Mouse (Mus musculus) stomach, embryonic 14.5 days (tissue): ENCODE measurements around the gene Tnfrsf21. TPM values are rescaled to one million over a fixed set of nuclear protein-coding genes. Genes with fewer than 3 reads are reported as not detected.

Source experiments
- ATAC-seq: fragments of 200-750 bp; cut with Nextera tagmentation; 2 replicates; pipeline ENCODE4 v1.8.0; 2017; ENCODE audit warnings: low read depth, moderate TSS enrichment; ENCODE audit not compliant: insufficient number of reproducible peaks, insufficient read depth, low FRiP score
- H3K27ac ChIP-seq: fragments of 300-500 bp; sonication (generic); 2 replicates; pipeline ENCODE4 v1.5.1; 2014; ENCODE audit warnings: mild to moderate bottlenecking, low read length, moderate library complexity, mixed read lengths
- H3K27me3 ChIP-seq: fragments of 300-500 bp; sonication (generic); 2 replicates; pipeline ENCODE4 v1.6.1; 2014; ENCODE audit warnings: low read length, control low read depth, mixed read lengths; ENCODE audit not compliant: control insufficient read depth, insufficient read depth
- H3K36me3 ChIP-seq: fragments of 300-500 bp; sonication (generic); 2 replicates; pipeline ENCODE4 v1.6.1; 2014; ENCODE audit warnings: mild to moderate bottlenecking, control low read depth, low read length, moderate library complexity, mixed read lengths; ENCODE audit not compliant: control insufficient read depth, insufficient read depth
- H3K4me1 ChIP-seq: fragments of 300-500 bp; sonication (generic); 2 replicates; pipeline ENCODE4 v1.6.1; 2014; ENCODE audit warnings: low read length, control low read depth, mixed read lengths; ENCODE audit not compliant: control insufficient read depth, insufficient read depth
- H3K4me2 ChIP-seq: fragments of 300-500 bp; sonication (generic); replicated peaks from 2 replicates; pipeline ENCODE4 v1.6.1; 2014; ENCODE audit warnings: low read depth, low read length, control low read depth
- H3K4me3 ChIP-seq: fragments of 300-500 bp; sonication (generic); 2 replicates; pipeline ENCODE4 v1.5.1; 2014; ENCODE audit warnings: low read depth, low read length, control low read depth
- H3K9ac ChIP-seq: fragments of 300-500 bp; sonication (generic); replicated peaks from 2 replicates; pipeline ENCODE4 v1.6.1; 2014; ENCODE audit warnings: low read depth, mild to moderate bottlenecking, control low read depth, low read length, moderate library complexity, mixed read lengths
- H3K9me3 ChIP-seq: fragments of 300-500 bp; sonication (generic); 2 replicates; pipeline ENCODE4 v1.6.1; 2016; ENCODE audit warnings: low read depth, low read length, control low read depth; ENCODE audit not compliant: control insufficient read depth
- WGBS: fragments of 180-500 bp; shearing (Covaris S2); extraction: QIAGEN DNeasy Blood & Tissue Kit; methylation state at CpG from one replicate; pipeline ENCODE4 v1.1.7; 2014; 5-methylcytosine and 5-hydroxymethylcytosine counted together
- polyA plus RNA-seq: library from polyadenylated mRNA; unstranded; fragments of >200 nt; fragmentation: Nextera tagmentation; extraction: Ambion mirVana; gene quantifications from 2 replicates; pipeline ENCODE4 v1.2.1, GENCODE M21; 2014

Gene Tnfrsf21
- polyA plus RNA-seq, 1 experiment from 2014 or later = 30.4 TPM

DNA sequence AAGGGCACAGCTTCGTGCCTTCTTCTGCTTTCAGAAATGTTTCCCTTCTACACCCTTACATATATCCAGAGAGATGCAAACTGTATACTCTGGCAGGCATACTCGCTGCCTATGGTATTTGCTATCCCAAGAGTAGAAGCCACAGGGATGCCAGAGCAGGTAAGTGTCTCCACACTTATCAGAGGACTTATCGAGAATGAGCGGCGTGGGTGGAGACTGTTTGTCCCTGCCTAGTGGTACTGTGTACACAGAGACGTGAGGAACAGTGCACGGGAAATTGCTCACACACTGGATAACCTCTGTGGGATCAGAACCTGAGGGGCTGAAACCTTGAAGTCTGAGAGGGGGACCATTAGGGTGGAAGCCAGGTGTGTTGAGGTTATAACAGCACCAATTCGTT lies 59.6 kb downstream of the Tnfrsf21 start:
- H3K4me3 ChIP-seq = no peak overlapping the region
- H3K27me3 ChIP-seq = no peaks in the 10 kb centered on the region
- peaks cover 10% of the 10 kb centered on the region; the same call in 1 of the 2 replicates for H3K4me1 ChIP-seq
- no peaks in the 10 kb centered on the region for H3K9me3 ChIP-seq
- H3K9ac ChIP-seq = no peak overlapping the region
- no peak overlapping the region for H3K4me2 ChIP-seq
- peak overlapping the region; percentile 39; the same call in 1 of the 2 replicates for H3K27ac ChIP-seq
- H3K36me3 ChIP-seq = no peaks in the 10 kb centered on the region
- ATAC-seq = peak; percentile 48; the same call in 1 of the 2 replicates
- 59% methylated on average over 8 of the region's 8 CpGs for WGBS

DNA sequence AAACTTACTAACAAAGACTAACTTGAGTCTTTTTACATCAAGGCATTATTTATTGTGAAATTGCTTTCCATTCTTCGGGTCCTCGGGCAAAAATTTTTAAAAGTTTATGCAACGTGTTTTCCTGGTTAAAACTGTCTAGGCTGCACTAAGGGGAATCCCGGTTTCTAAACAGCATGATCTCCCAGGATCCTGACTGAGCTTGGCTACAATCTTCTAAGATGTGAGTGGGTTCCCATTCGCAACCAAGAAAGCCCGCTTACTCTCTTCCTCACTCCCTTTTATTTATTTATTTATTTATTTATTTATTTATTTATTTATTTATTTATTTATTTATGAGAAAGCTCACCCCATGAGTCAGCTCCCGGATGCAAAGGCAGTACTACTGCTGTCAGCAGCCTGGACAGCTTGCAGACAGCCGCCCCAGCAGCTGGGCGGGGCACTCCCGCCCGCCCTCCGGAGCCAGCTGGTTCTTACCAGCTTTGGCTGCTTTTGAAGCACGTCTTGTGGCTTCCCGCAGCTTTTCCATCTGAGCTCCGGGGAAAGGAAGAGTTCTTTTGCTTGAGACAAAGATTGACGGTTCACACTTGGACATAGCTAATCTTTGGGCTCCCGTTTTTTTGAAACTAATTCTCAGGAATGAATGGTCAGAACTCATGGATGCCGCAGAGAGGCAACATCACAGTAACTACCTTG lies 60.6 kb downstream of the Tnfrsf21 start:
- Histone ChIP-seq H3K4me1 (peaks cover 8% of the 10 kb centered on the region; the same call in 1 of the 2 replicates), H3K9me3 (no peaks in the 10 kb centered on the region), H3K36me3 (no peaks in the 10 kb centered on the region), H3K27ac (no peak overlapping the region; the same call in 1 of the 2 replicates), H3K4me2 (peak overlapping the region; percentile 24; the same call in 1 of the 2 replicates), H3K9ac (no peak overlapping the region), H3K27me3 (no peaks in the 10 kb centered on the region), H3K4me3 (peak overlapping the region; percentile 7; the same call in 1 of the 2 replicates)
- WGBS = 24% methylated on average over 18 of the region's 18 CpGs
- ATAC-seq = peak; percentile 84

DNA sequence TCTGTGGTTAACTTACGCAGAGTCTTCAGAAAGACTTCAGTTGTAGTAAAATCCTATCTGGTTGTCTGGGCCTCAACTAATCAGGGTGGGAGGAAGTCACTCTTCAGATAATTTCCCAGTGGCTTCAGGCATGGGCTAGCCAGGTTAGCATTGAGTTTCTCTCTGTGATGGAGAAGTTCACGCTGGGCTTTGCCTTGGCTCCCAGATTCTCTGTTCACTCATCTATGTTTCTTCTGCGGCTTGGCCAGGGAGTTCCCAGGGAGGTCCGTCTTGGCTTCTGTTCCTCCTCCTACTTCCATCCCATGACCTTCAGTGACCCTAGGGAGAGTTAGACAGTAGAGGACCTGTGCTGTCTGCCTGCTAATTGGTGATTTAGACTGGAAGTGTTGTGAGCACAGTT lies 61.2 kb downstream of the Tnfrsf21 start:
- peak overlapping the region; percentile 7; the same call in 1 of the 2 replicates for H3K4me3 ChIP-seq
- WGBS = 39% methylated on average over 4 of the region's 4 CpGs
- H3K9ac ChIP-seq = 0 out of 2 replicates have a peak overlapping the region, but pooled peaks have one; percentile 6
- no peaks in the 10 kb centered on the region for H3K9me3 ChIP-seq
- no peak for ATAC-seq
- H3K4me2 ChIP-seq = peak overlapping the region; percentile 24; the same call in 1 of the 2 replicates
- H3K36me3 ChIP-seq = no peaks in the 10 kb centered on the region
- no peaks in the 10 kb centered on the region for H3K27me3 ChIP-seq
- no peak overlapping the region; the same call in 1 of the 2 replicates for H3K27ac ChIP-seq
- H3K4me1 ChIP-seq = peaks cover 8% of the 10 kb centered on the region; the same call in 1 of the 2 replicates

DNA sequence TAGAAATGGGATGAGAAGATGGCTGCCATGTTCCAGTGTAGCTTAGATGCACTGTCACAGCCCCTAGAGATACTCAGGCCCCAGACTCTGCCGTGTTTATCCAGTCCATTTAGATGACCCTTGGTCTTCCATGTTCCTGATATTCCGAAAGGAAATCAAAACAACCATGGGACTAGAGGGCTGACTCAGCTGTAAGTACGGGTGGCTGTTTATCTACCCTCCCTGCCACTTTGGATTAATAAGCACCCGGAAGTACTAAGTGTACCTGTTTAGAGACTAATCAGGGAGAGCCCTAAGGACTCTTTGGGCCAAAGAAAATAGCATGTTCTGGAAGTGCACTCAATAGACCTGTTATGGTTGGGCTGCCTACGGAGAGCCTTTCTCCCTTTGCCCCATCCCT lies 64.9 kb downstream of the Tnfrsf21 start:
- no peak overlapping the region for H3K4me3 ChIP-seq
- ATAC-seq = no peak
- no peaks in the 10 kb centered on the region for H3K9me3 ChIP-seq
- WGBS = 83% methylated on average over 5 of the region's 5 CpGs
- no peaks in the 10 kb centered on the region for H3K36me3 ChIP-seq
- H3K27ac ChIP-seq = no peak overlapping the region
- no peak overlapping the region for H3K4me2 ChIP-seq
- no peaks in the 10 kb centered on the region for H3K27me3 ChIP-seq
- peaks cover 6% of the 10 kb centered on the region; the same call in 1 of the 2 replicates for H3K4me1 ChIP-seq
- no peak overlapping the region for H3K9ac ChIP-seq

DNA sequence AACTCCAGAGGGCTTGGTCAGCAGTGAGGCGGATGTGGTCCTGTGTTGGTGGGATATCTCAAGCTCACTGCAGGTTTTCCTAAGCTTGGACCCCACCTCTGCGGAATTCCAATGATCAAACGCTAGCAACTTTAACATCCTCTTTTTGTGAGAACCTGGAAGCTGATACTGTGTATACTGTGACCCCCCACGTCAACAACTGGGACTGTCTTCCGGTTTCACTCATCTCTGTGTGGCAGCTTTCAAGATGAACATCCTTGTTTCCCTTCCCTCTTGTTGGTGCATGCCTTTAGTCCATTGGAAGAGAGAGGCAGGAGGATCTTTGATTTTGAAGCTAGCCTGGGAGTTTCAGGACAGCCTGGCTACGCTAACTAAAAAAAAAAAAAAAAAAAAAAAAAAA lies 73.1 kb downstream of the Tnfrsf21 start:
- WGBS = 77% methylated on average over 6 of the region's 6 CpGs
- H3K9ac ChIP-seq = no peak overlapping the region
- H3K36me3 ChIP-seq = peaks cover 3% of the 10 kb centered on the region; the same call in 1 of the 2 replicates
- H3K27me3 ChIP-seq = no peaks in the 10 kb centered on the region
- H3K4me3 ChIP-seq = no peak overlapping the region
- no peak overlapping the region for H3K4me2 ChIP-seq
- no peaks in the 10 kb centered on the region for H3K9me3 ChIP-seq
- ATAC-seq = no peak
- no peak overlapping the region for H3K27ac ChIP-seq
- no peaks in the 10 kb centered on the region for H3K4me1 ChIP-seq

DNA sequence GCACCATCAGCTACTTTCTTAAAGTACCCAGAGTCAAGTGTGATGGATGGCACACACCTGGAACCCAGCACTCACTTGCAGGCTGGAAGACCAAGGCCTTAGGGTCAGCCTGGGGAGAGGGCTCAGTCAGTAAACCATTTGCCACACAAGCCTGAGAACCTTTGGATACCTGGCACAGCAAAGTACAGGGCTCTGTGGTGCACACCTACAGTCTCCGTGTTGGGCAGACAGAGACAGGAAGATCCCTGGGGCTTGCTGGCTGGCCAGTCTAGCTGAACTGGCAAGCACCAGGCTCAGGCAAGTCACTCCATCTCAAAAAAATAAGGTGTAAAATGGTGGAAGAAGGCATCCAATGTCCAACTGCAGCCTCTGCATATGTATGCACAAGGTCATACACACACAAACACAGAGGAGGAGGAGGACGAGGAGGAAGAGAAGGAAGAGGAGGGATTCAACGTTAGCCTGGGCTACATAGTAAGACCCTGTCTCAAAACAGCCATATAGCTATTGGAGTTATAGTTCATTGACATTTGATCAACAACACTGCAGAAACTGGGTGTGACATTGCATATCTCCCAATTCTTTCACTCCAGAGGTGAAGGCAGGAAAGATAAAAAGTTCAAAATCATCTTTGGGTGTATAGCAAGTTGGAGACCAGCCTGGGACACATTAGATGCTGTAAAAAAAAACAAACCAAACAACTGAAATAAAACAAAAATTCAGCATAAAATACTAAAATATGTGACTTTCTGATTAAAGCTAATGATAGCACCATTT lies 74.8 kb downstream of the Tnfrsf21 start:
- no peak overlapping the region for H3K9ac ChIP-seq
- ATAC-seq = no peak
- H3K4me1 ChIP-seq = no peaks in the 10 kb centered on the region
- WGBS = 85% methylated on average over 3 of the region's 3 CpGs
- H3K27ac ChIP-seq = no peak overlapping the region
- H3K4me2 ChIP-seq = no peak overlapping the region
- no peaks in the 10 kb centered on the region for H3K27me3 ChIP-seq
- H3K4me3 ChIP-seq = no peak overlapping the region
- H3K36me3 ChIP-seq = peaks cover 3% of the 10 kb centered on the region; the same call in 1 of the 2 replicates
- H3K9me3 ChIP-seq = no peaks in the 10 kb centered on the region

DNA sequence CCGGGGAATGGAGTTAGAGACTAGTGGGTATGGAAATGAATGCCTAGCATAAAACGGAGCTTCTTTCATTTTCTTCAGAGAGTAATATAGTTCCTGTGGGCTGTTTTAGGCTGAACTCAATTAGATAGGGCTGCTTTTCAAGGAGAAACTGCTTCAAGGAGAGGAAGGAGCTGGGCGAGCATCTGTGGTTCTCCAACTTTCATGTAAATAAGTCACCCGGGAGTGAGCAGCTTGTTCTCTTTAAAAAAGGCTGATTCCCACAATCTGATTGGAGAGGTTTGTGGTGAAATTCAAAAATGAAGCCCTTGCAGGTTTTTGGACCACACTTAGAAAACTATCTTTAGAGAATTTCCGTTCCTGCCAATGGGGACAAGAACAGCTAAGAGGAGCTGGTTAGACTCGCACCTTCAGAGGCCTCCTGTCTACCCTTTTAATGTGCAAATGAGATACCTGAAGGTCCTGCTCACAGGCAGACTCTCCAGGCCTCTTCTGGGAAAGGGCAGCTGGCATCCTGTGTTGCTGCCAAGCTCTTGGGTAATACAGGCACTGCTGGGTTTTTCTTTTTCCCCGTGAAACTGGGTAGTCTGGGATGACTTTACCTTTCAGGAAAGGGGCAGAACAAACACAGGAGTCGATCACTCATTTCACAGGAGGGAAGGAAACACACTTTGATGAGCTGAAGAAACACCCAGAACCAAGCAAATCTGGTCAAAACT lies 76.1 kb downstream of the Tnfrsf21 start:
- H3K4me2 ChIP-seq = no peak overlapping the region
- H3K9ac ChIP-seq = no peak overlapping the region
- H3K27me3 ChIP-seq = no peaks in the 10 kb centered on the region
- no peak for ATAC-seq
- H3K4me1 ChIP-seq = no peaks in the 10 kb centered on the region
- 43% methylated on average over 8 of the region's 8 CpGs for WGBS
- no peak overlapping the region for H3K4me3 ChIP-seq
- no peaks in the 10 kb centered on the region for H3K36me3 ChIP-seq
- H3K9me3 ChIP-seq = no peaks in the 10 kb centered on the region
- no peak overlapping the region for H3K27ac ChIP-seq

DNA sequence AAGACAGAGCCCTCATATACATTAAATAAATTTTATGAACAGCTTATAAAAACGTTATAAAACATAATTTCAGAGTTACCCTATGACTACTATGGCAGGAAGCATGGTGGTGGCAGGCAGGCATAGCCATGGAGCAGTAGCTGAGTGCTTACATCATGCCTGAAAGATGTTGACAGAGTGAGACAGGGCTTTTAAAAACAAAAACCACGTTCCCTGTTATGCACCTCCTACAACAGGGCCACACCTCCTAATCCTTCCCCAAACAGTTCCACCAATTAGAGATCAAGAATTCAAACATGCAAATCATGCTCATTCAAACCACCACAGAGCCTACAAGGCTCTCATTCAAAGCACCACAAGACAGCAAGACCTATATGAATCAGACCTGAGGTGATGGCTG lies 77.9 kb downstream of the Tnfrsf21 start:
- Histone ChIP-seq H3K27me3 (no peaks in the 10 kb centered on the region), H3K9ac (no peak overlapping the region), H3K4me3 (no peak overlapping the region), H3K27ac (no peak overlapping the region), H3K4me1 (no peaks in the 10 kb centered on the region), H3K4me2 (no peak overlapping the region), H3K36me3 (no peaks in the 10 kb centered on the region), H3K9me3 (no peaks in the 10 kb centered on the region)
- ATAC-seq = no peak
- WGBS = 34% methylated on average over 2 of the region's 2 CpGs
